Mouse (Mus musculus): ENCODE data around the gene Tmem132a.
A peak's percentile ranks its signal among the peaks of the same experiment; 100 is the strongest.

Tmem132a gene

DNA sequence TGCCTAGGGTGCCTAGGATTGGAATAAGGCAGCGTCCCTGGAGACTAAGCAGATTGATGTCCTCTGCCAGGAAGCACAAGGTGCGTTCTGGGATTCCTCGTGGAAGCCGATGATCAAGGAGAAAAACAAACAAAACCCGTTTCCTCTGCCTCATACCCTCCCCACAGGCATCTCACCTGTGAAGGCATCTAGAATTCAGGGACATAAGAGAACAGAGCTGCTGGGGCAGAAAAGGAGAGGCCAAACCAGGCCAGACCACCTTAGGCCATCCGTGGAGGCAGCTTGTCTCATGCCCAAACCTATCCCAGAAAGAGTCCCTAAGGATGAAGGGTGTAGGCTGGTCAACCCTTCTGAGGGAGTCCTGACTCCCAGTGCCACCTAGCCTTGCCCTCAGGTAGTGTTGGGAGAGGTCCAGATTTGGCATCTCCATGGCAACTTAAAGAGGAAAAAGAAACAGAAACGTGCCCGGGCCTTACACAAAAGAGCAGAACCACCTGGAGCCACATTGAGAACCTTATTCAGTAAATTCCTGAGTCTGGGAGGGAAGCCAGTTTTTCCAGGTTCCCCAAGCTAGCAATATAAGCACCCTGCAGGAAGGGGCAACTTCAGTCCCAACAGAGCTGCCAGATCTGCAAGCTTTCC, at the start of gene Tmem132a:
Tmem132a (minus strand) TSS at position 55 of the 642 bp plus-strand sequence.
- peak in 1 of 2 experiments; percentile 40 for DNase-seq

DNA sequence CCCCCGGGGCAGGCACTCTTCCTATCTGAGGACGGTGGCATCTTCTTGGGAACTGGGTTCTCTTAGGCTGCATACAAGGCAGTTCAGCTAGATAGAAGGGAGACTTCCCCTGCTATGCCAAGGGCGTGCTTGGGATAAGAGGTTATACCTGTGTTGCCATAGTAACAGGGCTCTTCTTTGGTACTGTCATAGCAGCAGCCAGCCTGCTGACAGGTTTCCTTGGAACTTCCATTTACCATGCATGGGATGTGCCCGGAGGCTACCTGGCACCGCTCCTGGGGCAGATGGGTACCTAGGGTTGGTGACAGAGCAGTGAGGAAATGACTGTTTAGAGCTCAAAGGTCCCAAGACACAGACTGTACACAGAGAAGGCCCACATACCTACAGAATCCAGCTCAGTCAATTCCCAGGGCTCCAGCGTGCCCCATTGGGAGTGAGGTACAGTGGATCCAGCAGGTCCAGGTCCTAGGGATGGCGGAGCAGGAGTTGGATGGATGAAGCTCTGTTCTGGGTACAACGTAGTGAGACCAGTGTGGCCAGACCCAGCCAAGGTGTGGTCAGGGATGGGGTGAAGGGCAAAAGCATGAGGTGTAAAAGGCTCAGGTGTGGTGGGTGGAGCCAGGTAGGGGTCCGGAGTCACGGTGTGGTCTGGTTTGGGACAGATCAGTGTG, 48.7 kb upstream of the Tmem132a start:
- no peak for DNase-seq

DNA sequence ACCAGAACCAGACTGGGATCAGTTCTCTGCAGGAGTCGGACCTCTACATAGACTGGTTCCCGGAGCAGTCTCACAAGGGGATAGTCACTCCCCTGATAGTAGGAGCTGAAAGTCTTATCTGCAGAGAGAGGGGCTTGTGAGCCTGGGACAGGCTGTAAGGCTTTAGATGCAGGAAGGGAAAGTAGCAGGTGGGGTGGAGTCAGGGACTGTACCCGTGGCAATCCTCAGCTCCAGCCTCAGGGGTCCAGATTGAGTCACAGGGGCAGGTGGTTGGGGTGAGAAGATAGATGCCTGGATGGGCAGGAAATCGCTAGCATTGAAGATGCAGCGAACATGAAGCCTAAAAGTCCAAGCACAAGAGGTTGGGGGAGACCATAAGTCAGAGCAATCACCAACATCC, 46.8 kb upstream of the Tmem132a start:
- no peak for DNase-seq

DNA sequence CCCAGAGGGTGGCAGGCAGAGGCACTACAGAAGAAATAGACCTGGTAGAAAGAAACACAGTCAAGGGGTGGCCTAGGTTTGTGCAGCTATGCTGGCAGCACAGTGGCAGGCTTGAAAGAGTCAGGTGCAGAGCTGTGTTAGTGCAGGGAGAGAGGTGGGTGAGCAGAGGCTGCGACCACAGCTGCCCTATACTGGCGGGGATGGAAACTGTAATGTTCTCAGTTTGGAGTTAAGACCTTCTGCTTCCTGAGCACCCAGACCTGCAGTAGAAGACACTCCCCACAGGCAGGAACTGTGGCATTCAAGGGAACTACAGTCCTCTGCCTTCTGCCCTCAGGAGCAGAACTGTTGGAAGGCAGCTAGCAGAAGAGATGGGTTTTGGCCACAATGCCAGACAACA, 45.1 kb upstream of the Tmem132a start:
- no peak for DNase-seq

DNA sequence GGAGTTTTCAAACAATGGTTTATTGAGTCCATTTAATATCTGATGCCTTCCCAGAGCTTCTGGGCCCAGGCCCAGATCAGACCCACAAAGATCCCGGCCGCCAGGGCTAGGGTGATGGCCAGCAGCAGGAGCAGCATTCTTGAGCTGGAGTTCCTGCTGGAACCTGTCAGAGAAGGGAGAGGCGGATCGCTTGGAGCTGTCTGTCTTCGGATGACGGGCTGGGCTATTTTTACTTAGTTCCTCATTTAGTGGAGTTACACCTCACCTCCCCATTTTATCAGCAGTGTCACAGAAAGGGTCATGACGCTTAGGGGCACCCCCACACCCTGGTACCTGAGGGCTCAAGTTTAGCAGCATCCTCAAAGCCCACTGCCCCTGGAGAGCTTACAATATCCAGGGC, 44.6 kb upstream of the Tmem132a start:
- no peak for DNase-seq

DNA sequence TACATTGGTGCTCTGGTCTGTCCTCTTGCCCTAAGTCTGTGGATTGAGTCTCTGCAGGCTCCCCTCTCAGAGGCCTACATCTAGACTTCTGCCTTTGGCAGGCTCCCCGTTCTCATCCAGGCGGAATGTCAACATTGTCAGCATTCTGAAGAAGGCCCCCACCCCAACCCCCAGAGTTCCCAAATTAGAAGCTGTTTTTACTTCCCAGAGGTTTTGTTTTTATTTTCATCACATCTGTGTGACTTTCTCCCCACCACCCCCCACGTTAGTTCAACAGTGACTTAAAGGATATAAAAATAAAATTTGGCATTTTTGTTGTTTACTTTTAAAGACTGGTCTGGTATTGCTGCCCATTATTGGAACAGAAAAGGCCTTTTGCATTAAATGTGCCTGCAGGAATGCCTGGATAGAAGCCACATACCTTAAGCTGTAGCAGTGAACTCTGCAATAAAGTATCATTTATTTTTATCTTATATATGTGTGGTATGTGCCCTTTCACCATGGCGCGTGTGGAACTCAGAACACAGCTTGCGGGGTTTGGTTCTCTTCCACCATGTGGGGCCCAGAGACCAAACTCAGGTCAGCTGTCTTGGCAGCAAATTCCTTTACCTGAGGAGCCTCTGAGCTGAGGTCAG, 39.5 kb upstream of the Tmem132a start:
- DNase-seq: no peak

DNA sequence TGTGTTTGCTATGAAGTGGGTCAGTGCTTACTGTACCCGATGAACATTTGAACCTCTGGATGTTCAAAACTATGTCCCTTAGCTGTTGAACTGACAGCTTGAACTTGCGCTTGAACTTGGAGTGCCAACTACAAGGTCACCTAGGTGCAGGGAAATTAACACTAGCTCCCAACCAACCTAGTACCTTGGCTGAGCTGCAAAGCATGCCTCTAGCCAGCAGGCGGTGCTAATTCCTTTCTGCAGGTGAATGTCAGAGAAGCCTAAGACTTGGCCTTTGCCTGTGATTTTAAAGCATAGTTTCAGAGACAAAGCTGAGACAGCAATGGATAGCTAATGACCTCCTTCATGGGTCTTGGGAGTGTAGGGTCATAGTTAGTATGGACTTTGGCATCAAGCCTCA, 38.2 kb upstream of the Tmem132a start:
- DNase-seq: peak; percentile 70 to 75

DNA sequence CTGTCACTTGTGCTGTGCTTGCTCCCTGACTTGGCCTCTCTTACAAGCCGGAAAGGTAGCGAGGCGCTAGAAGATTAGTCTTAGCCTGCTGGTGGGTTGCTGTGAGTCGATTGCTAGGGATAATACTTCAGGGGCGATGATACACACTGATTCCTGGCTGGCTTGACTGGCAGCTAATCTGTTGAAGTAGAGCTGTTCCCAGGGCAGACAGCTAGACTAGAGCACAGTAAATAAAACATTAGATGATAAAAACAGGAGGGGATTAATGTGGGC, 35.9 kb upstream of the Tmem132a start:
- DNase-seq: no peak

DNA sequence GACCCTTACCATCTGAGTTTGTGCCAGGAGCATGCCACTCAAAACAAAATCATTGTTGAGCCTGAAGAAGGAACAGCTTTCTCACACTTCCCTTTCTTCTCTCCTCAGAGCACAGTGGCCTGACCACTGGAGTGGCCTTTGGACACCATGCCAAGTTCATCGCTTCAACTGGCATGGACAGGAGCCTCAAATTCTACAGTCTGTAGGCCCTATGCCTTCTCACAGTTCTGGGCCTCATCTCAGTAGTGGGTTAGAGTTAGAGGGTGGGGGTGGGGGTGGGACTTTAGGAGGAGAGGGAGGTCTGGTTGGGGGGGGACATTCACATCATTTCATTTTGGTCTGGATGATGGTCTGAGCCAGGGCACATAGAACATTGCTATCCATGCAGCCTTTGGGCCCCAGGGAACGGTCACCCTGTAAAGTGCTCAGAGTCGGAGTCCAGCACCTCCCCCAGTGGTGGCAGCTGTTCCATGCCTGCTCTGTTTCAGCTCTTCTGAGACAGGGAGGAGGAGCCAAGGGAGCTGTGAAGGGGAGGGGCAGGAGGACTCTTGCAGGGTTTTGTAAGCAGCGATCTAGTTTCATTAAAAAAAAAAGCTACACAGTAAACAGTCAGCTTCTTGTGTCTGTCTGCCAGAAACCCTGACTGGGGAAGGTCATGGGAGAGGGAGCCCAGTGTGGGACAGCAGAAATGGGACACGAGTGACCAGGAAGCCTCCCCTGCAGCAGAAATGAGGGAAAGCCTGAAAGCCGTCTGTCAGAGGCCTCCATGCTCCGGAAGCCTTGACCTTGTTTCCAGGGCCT, 35.4 kb upstream of the Tmem132a start:
- peak; percentile 74 to 88 for DNase-seq

DNA sequence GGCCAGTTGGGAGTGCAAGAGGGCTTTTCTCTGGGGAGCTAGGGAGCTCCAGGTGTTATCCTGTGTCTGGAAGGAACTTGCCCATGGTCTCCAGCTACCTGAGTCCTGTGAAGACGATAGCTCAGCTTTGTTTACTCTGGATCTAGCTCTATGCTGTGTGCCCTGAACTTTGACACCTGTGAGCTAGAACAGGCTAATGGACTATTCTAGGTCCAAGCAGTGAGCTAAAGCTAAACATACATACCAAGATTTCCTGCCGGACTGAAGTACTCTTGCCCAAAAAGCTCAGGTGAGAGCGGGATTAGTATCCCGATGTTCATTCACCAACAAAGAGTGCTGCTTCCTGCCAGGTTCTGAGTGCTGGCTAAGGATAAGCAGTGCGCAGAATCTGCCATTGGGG, 34.8 kb upstream of the Tmem132a start:
- DNase-seq: no peak

DNA sequence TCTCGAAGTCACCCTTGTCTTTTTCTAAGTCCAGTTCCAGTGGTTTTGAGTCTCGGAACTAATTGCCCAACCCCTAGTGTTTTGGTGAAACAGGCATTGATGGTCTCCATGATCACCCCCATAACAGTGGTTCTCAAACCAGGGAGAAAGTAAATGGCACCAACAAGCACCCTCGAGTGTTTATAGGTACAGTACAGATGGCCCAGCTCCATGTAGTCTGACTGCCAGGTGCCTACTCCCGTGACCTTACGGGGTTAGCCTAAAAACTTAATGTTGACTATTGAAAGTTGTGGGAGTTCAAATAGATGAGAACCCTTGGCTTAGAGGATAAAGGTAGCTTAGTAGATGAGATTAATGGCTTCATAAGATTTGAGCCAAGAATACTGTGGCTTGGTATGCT, 31.3 kb upstream of the Tmem132a start:
- no peak for DNase-seq

DNA sequence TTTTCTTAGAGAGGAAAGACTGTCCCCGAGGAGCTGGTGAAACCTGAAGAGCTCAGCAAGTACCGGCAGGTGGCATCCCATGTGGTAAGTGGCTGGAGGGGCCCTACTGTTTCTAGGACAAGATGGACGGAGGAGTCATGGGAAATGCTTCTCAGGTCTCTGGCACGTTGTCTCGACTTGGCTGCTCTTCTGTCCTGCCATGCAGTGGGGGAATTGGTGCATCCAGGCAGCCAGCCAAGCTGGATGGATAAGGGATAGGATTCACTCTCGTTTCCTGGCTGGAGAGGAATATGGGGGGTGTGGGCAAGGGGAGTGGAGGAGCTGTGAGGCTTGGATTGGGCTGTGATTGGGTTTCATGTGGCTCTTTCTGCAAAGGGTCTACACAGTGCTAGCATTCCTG, 30.6 kb upstream of the Tmem132a start:
- no peak for DNase-seq

DNA sequence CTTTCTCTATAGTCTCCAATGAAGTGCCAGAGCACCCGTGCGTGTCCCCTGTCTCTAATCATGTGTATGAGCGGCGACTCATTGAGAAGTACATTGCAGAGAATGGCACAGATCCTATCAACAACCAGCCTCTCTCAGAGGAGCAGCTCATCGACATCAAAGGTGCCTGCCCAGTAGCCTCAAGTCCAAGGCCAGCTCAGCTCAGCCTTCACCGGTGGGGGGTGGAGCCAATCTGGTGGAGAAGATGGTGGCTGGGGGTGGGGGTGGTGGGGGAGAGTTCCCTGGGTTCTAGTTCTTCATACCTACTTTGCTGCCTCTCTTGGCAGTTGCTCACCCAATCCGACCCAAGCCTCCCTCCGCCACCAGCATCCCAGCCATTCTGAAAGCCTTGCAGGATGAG, 27.8 kb upstream of the Tmem132a start:
- no peak for DNase-seq

DNA sequence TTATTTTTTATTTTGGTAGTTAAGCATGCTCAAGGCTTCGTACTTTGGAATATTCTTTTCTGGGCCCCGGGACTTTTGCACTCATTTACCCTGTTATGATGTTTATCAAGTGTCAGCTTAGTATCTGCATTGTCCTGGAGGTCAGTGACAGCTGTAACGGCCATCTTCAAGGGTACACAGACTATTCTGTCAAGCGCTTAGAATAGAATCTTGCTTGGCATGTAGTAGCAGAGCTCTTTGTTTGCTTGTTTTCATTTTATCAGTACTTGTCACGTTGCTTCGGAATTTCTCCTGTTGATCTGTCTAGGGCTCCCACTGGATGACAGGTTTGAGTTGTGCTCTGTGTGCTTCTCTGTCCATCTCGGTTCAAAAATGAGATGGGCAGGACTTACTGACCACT, 27.1 kb upstream of the Tmem132a start:
- no peak for DNase-seq

DNA sequence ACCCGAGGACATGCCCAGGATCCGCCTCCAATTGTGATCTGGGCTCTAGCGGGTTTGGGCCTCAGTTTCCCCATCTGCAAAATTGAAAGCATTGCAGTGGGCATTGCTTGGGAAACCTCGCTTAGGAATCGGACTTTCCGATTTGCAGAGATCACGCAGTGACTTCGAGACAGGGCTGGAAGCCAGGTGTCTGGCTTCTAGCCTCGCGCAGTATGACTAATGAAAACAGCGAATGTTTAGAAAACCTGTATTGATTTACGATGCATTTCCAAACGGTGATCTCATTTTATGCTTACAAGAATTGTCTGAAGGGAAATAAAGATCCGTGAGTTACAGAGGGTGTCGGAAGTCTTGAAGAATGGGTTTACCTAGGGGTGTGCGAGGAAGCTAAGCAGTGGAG, 26.0 kb upstream of the Tmem132a start:
- no peak for DNase-seq

DNA sequence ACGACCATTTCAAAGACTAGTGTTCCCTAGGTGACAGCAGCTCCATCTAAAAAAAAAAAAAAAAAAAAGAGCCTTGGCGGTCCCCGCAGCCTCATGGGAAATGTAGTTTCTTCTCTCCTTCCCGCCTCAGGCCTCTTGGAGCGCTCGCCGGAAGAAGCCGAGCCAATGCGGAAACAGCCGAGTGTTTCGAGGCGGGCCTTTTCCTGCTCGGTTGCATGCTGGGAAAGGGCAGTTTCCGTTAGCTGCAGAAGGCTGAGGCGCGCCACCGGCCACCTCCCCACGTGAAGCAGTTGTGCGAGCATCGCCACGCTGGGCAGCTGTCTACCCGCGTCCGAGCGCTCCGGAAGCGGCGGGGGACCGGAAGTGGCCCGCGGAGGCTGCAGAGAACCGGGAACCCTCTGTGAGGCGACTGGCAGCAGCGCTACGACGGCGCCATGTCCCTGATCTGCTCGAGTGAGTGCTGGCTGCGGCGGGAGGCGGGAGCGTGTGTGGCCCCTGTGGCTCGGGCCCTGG, 25.3 kb upstream of the Tmem132a start, which contains the start of gene Prpf19:
Prpf19 (plus strand) TSS at position 216 of the 513 bp plus-strand sequence.
- DNase-seq: peak; percentile 98 to 99

DNA sequence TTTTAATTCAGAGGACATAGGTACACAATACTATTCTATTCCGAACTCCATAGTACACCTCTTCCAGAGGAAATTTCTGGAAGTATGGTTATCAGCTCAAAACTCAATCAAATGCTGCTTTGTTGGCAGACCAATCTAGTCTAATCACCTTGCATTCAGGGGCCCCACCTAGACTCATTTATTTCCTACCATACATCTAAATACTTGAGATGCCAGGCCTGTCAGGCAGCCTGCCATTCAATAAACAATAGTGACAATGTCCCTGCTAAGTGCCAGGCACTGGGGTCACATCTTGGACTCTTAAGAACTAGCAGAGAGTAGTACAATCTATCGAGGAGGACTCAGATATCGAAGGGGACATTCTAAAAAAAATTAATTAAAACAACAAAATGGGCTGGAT, 22.5 kb upstream of the Tmem132a start:
- no peak for DNase-seq

DNA sequence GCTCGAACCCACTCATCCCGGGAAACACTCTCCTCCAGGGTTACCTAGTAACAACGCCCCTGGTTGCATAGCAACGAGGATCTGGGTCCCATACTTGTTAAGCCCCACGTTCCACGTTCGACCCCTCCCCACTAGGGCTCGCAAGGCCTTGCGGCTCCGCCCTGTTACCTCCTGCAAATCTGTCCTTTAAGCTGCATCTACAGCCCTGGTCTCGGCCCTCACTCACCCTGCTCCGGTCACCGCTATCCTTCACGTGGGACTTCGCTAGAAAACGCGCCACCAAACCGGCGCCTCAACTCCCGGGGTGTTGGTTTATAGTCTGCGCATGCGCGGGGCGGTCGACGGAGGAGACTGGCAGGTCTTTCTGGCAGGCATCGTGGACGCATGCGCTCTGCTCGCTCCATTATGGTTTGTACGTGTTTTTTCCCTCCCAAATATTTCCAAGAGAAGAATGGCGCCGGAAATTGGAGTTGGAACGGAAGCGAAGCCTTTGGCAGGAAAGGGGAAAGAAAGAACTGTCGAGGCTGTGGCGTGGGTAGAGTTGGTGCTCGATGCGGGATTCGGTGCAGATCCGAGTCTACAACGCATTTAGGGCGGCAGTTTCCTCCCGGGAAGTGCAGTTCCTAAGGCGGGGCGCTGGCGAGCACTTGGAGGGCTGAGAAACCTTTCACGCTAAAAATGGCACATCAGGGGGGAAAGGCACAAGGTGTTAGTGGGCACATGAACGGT, 11.8 kb upstream of the Tmem132a start, which contains the start of gene Tmem109:
Tmem109 (minus strand) TSS at position 576 of the 729 bp plus-strand sequence.
- peak; percentile 95 to 97 for DNase-seq

DNA sequence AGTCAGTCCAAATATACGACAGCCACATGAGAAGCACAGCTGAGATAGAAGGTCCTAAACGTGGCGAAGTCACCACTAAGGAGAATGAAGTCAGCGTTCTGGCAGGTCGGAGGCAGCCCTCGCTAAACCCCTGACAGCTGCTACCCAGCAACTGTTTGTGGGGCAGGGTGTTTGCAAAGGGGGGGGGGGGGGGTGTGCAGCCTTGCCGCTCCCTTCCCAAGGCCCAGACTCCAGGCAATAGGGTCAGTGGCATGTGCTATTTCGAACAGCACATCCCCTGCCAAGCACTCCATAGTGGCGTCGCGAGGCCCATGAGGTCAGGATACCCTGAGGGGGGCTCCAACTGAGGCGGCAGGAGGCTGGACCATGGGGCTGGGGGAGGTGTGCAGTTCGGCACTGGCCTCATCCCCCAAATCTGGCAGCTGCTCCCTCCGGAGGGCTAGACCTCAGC, 11.3 kb upstream of the Tmem132a start:
- no peak for DNase-seq

DNA sequence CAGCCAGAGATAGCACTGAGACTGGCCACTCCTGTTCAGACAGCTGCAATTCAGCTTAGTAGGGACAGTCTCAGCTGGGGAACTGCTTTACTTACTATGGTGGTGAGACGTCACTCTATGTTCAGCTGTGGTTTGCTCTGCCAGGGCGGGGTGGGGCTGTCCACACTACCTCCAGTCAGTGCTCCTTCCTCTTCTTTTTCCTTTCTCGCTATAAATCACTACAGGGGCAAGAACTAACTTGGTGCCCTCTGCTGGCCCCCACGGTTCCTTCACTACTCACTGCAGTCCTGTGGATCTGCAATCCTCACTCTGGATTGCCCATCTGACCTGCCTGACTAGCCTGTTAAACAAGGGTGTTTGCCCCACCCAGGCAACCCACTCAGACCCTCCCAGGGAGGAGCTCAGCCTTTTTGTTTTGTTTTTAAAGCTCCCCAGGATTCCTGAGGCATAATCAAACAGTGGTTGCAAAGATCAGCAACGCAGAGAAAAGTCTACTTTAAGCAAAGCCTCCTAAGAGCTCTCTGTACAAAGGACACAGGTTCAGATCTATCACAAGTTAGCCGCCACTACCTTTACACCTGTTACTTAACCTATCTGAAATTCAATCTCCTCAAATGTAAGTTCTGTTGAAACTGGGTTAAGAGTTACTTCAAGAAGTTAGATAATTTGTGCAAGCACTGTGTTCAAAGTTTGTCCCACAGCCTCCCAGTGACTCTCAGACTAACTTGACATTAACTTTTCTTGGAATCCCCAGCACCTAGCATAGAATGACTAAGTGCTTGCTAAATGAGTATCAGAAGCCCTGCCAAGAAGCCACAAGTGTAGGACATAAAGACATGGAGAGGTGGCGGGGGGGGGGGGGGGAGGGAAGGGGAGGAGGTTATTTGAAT, 10.6 kb upstream of the Tmem132a start:
- DNase-seq: peak; percentile 58 to 72

DNA sequence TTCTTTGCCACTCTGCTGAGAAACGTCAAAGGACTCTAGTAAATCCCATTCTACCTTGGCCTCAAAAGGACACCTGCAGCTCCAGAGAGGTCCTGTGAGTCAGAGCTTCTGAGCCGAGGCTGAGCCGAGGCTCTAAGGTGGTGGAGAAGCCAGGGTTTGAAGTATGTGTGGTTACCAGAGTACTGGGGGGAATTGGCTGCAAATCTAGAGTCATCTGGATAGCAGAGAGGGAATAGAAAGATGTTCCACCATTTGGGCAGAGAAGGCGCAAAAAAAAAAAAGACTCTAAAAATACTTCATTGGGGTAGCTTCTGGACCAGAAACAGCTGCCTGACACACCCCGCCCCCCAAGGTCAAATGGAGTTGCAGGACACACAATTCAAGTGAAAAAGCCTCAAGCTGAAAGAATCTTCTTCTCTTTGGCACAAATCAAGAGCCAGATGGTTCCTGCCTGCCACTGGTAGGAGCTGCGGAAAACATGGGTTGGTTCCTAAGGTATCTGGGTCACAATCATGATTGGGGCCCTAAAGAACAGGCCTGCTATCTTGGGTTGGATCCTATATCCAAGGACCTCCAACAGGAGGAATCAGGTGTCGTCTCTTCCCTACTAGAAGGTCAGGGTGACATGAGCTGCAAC, 8.6 kb upstream of the Tmem132a start:
- no peak for DNase-seq

Data from kidney, postnatal 25 days (tissue).